Mouse (Mus musculus) limb, embryonic 10.5 days (tissue): ENCODE results near the gene Pdzd3. TPM values are rescaled to one million over a fixed set of nuclear protein-coding genes. Genes with fewer than 3 reads are reported as not detected.
"Not testable (repeated sequence)": the region's sequence is repeated elsewhere in the genome, so short reads cannot be mapped to it uniquely, and the experiment has no call there.

Experiments
- DNase-seq: peaks from one replicate; pipeline ENCODE4 v3.0.0-alpha.2; 2017; ENCODE audit warnings: low spot score
- H3K27ac ChIP-seq: fragments of 300-500 bp; sonication (generic); 2 replicates; pipeline ENCODE4 v1.5.1; 2016; ENCODE audit warnings: mild to moderate bottlenecking
- H3K27me3 ChIP-seq: fragments of 300-500 bp; sonication (generic); 2 replicates; pipeline ENCODE4 v1.6.1; 2016; ENCODE audit warnings: low read depth, mild to moderate bottlenecking; ENCODE audit not compliant: poor library complexity, severe bottlenecking
- H3K36me3 ChIP-seq: fragments of 300-500 bp; sonication (generic); 2 replicates; pipeline ENCODE4 v1.6.1; 2016; ENCODE audit warnings: mild to moderate bottlenecking, moderate library complexity
- H3K4me1 ChIP-seq: fragments of 300-500 bp; sonication (generic); 2 replicates; pipeline ENCODE4 v1.6.1; 2016
- H3K4me3 ChIP-seq: fragments of 300-500 bp; sonication (generic); 2 replicates; pipeline ENCODE4 v1.5.1; 2016; ENCODE audit warnings: mild to moderate bottlenecking, moderate library complexity
- H3K9me3 ChIP-seq: fragments of 300-500 bp; sonication (generic); replicated peaks from 2 replicates; pipeline ENCODE4 v1.6.1; 2016; ENCODE audit warnings: mild to moderate bottlenecking
- WGBS: fragments of 180-500 bp; shearing (Covaris S2); methylation state at CpG from one replicate; pipeline ENCODE4 v1.1.7; 2016; 5-methylcytosine and 5-hydroxymethylcytosine counted together
- polyA plus RNA-seq: library from polyadenylated mRNA; unstranded; fragments of >200 nt; fragmentation: Nextera tagmentation; extraction: Ambion mirVana; gene quantifications from 2 replicates; pipeline ENCODE4 v1.2.1, GENCODE M21; 2016

Pdzd3 gene
- 0.13 TPM in 1 of 2 replicates, not detected in the other for polyA plus RNA-seq

DNA sequence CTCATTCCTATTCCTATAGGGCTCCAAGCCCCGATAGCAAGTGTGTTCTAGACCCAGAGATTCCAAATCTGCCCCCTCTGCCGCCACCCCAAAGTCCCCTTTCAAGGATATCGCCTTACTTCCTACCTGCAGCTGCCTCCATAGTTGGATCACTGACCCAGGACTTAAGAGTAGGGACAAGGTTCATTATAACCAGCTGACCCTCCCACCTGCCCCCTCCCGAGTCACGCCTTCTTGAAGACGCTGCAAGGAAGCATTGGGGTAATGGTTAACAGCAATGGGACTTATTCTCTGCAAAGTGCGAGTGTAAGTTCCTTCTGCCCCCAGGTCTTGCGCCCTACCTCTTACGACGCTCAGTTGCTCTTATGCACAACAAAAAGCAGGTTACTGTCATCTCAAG, at the start of gene Pdzd3:
Gene Pdzd3 (minus strand): TSS at position 158 of the 400 bp plus-strand sequence.
- WGBS: 78% methylated on average over 10 of the region's 10 CpGs
- DNase-seq: no peak
- Histone ChIP-seq H3K36me3 (no peaks in the 10 kb centered on the region), H3K27ac (no peak within 1 kb of the TSS), H3K4me3 (no peak within 1 kb of the TSS), H3K27me3 (peaks cover 25% of the 10 kb centered on the region; the same call in 1 of the 2 replicates), H3K9me3 (no peaks in the 10 kb centered on the region), H3K4me1 (peaks cover 43% of the 10 kb centered on the region)

- 94% methylated on average over 3 of the region's 3 CpGs for WGBS
- not testable (repeated sequence) for H3K4me3 ChIP-seq, H3K27ac ChIP-seq, H3K9me3 ChIP-seq, DNase-seq, H3K27me3 ChIP-seq
- Histone ChIP-seq H3K4me1 (peaks cover 17% of the 10 kb centered on the region), H3K36me3 (peaks cover 86% of the 10 kb centered on the region)
Measured at GRCm38 (mm10) chr9:44300001-44300400, 48.7 kb upstream of the Pdzd3 start.

DNA sequence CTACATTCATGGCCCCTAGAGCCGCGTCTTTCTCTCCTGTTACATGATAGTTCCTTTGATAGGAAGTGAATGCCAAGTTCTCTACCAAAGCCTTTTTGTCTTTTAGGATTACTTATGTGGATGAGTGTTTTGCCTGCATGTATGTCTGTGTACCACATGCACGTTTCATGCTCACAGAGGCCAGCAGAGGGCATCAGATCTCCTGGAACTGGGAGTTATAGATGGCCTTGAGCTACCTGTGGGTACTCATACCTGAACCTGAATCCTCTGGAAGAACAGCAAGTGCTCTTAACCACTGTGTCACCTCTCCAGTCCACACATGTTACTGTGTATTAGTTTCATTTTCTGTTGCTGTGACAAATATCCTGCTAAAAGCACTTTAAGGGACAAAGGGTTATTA, 41.2 kb upstream of the Pdzd3 start:
- H3K4me1 ChIP-seq: peaks cover 23% of the 10 kb centered on the region
- H3K36me3 ChIP-seq: peaks cover 75% of the 10 kb centered on the region
- no peaks in the 10 kb centered on the region for H3K9me3 ChIP-seq
- no peak overlapping the region for H3K27ac ChIP-seq
- WGBS: 74% methylated on average over 3 of the region's 3 CpGs
- H3K4me3 ChIP-seq: no peak overlapping the region
- DNase-seq: no peak
- peaks cover 28% of the 10 kb centered on the region for H3K27me3 ChIP-seq

- H3K36me3 ChIP-seq: peaks cover 41% of the 10 kb centered on the region
- peaks cover 54% of the 10 kb centered on the region for H3K27me3 ChIP-seq
- peak overlapping the region; percentile 69 for H3K4me3 ChIP-seq
- DNase-seq: no peak
- no peak overlapping the region for H3K27ac ChIP-seq
- H3K4me1 ChIP-seq: peaks cover 26% of the 10 kb centered on the region
- 5% methylated on average over 11 of the region's 11 CpGs for WGBS
- H3K9me3 ChIP-seq: no peaks in the 10 kb centered on the region
Measured at GRCm38 (mm10) chr9:44288959-44289291, 37.7 kb upstream of the Pdzd3 start.

DNA sequence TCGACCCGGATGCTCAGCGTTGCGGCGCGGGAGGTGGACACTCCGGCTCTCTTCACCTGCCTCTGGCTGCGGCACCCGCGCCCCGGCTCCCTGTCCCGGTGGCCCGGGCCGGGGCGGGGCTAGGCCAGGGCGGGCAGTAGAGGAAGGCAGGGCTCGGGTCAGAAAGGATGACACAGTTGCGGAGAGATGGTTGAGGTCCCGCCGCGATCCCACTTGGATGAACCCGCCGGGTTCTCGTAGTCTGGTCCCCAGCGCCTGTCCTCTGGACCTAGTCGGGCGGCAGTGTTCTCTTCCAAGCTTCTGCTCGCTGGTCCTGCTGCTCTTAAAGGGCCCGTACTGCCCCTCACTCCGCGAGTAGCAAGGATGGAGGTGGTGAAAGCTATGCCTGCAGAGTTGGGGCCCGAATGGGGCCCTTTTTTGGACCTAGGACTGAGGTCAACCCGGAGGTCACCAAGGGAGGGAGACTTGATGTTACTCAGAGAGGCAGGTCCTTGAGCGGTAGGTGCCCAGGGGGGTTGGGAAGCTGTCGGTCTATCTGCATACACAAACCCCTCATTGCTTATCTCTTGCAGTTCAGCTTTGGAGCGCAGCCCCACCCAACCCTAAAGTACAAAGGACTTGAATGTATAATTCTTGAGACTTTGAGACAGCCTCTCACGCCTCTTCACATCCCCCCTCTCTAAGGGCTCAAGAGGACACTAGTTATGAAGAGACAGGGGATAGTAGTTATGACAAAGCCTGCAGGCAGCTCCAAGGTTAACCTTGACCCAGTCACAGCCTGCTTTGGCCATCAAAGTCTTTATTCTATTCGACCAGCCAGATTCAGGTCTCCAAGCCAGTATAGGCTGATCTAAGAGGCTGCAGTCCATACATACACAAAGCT, 37.0 kb upstream of the Pdzd3 start, which contains the start of gene Abcg4:
Gene Abcg4 (minus strand): TSS at position 540 of the 883 bp plus-strand sequence.
- no peak for DNase-seq
- H3K27me3 ChIP-seq: peaks cover 54% of the 10 kb centered on the region
- H3K9me3 ChIP-seq: no peaks in the 10 kb centered on the region
- H3K27ac ChIP-seq: peak within 1 kb of the TSS; percentile 80
- H3K4me1 ChIP-seq: peaks cover 26% of the 10 kb centered on the region
- 2% methylated on average over 38 of the region's 38 CpGs for WGBS
- H3K4me3 ChIP-seq: peak within 1 kb of the TSS; percentile 69
- H3K36me3 ChIP-seq: peaks cover 35% of the 10 kb centered on the region

DNA sequence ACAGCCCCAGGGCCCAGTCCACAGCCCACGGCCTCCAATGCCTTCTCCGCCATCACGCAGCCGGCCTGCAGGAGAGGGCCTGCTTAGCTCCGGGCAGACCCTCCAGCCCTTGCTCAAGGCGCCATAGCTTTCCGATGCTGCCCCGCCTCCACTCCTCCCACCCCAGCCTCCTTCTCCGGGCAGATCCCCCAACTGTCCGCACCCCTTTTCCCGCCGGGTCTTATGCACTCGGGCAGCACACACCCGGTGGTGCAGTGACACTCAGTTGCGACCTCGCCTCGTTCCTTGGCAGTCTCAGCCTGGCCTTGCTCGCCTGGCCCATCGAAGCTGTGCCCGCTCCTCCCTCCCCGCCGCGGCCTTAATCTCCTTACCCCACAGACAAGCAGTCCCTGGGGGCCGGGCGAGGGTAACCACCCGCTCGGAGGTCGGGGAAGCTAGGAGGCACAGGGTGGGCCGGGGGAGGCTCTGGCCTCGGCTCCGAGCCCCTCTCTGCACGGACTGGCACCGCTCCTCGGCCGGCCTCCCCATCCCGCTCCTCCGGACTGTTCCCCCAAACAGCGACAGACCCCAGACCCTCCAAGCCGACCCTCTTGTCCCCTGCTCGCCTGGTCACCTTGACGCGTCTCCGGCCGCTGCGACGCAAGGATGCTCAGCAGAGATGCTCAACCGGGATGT, 36.3 kb upstream of the Pdzd3 start:
- under 1% methylated on average over 47 of the region's 47 CpGs for WGBS

DNA sequence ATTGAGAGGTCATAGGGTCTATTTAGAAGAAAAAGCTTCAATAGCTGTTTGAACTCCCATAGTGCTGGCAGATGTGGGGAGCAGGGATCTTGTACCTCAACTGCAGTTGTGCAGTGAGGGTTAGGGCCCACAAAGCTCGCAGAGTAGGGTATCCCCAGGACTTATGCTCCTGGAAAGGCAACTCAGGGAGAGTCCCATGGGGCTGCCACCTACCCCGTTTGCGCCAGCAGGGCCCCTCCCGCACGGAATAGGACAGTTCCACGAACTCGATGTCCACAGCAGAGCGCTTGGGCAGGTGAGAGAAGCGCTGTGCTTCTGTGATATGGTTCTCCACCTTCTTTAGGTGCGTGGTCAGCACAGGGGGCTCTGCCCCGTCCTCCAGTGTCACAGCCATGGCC, 35.7 kb upstream of the Pdzd3 start:
- WGBS: 6% methylated on average over 11 of the region's 11 CpGs
- DNase-seq: no peak
- H3K27ac ChIP-seq: peak overlapping the region; percentile 80
- peak overlapping the region; percentile 69 for H3K4me3 ChIP-seq
- no peaks in the 10 kb centered on the region for H3K9me3 ChIP-seq
- peaks cover 22% of the 10 kb centered on the region for H3K36me3 ChIP-seq
- peaks cover 26% of the 10 kb centered on the region for H3K4me1 ChIP-seq
- peaks cover 54% of the 10 kb centered on the region for H3K27me3 ChIP-seq

More for the DNA sequence above, 36.3 kb upstream of the Pdzd3 start:
- H3K27me3 ChIP-seq: peaks cover 54% of the 10 kb centered on the region
- peak overlapping the region; percentile 80 for H3K27ac ChIP-seq
- H3K4me3 ChIP-seq: peak overlapping the region; percentile 69
- peaks cover 26% of the 10 kb centered on the region for H3K4me1 ChIP-seq
- H3K36me3 ChIP-seq: peaks cover 27% of the 10 kb centered on the region
- DNase-seq: peak; percentile 76
- H3K9me3 ChIP-seq: no peaks in the 10 kb centered on the region

- Histone ChIP-seq H3K36me3 (peaks cover 15% of the 10 kb centered on the region), H3K4me1 (peaks cover 26% of the 10 kb centered on the region), H3K27me3 (peaks cover 54% of the 10 kb centered on the region), H3K27ac (no peak overlapping the region), H3K4me3 (peak overlapping the region; percentile 69; the same call in 1 of the 2 replicates), H3K9me3 (no peaks in the 10 kb centered on the region)
- DNase-seq: no peak
- WGBS: 21% methylated on average over 6 of the region's 6 CpGs
Measured at GRCm38 (mm10) chr9:44286256-44286850, 35.1 kb upstream of the Pdzd3 start.

DNA sequence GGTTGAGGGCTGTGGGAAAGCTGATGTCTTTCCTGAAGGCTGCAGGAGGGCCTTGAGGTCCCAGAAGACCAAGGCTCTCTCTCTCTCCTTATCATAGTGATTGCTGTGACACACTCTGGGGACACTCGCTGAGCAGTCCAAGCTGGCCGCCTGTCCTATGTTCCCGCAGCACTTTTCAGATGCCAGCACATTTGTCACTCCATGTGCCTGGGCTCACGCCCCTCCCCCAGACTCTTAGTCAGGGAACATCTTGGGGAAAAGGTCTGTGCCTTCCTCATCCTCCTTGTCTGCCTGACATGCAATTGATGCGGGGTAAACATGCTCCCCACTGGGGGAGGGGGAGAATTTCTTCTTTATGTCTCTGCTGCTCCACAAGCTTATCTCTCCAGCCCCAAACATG, 31.9 kb upstream of the Pdzd3 start:
- no peak overlapping the region for H3K27ac ChIP-seq
- H3K4me1 ChIP-seq: peaks cover 13% of the 10 kb centered on the region
- H3K9me3 ChIP-seq: no peaks in the 10 kb centered on the region
- WGBS: 60% methylated on average over 5 of the region's 5 CpGs
- no peak overlapping the region for H3K4me3 ChIP-seq
- peaks cover 34% of the 10 kb centered on the region for H3K27me3 ChIP-seq
- no peaks in the 10 kb centered on the region; the same call in 1 of the 2 replicates for H3K36me3 ChIP-seq
- DNase-seq: no peak

- DNase-seq: no peak
- H3K27me3 ChIP-seq: peaks cover 25% of the 10 kb centered on the region
- whole genome bisulfite sequencing: 89% methylated on average over 4 of the region's 4 CpGs
- H3K4me3 ChIP-seq: no peak overlapping the region
- H3K9me3 ChIP-seq: no peaks in the 10 kb centered on the region
- no peaks in the 10 kb centered on the region for H3K36me3 ChIP-seq
- H3K4me1 ChIP-seq: peaks cover 12% of the 10 kb centered on the region
- no peak overlapping the region for H3K27ac ChIP-seq
Measured at GRCm38 (mm10) chr9:44269973-44270372, 18.7 kb upstream of the Pdzd3 start.

- no peak for DNase-seq
- Histone ChIP-seq H3K4me1 (peaks cover 12% of the 10 kb centered on the region), H3K9me3 (no peaks in the 10 kb centered on the region), H3K27me3 (peaks cover 24% of the 10 kb centered on the region), H3K27ac (no peak overlapping the region), H3K4me3 (no peak overlapping the region), H3K36me3 (no peaks in the 10 kb centered on the region)
- 82% methylated on average over 3 of the region's 3 CpGs for WGBS
Measured at GRCm38 (mm10) chr9:44269077-44269476, 17.8 kb upstream of the Pdzd3 start.

- no peaks in the 10 kb centered on the region for H3K9me3 ChIP-seq
- DNase-seq: no peak
- 87% methylated on average over 6 of the region's 6 CpGs for WGBS
- H3K4me3 ChIP-seq: peak within 1 kb of the TSS; percentile 66
- peaks cover 18% of the 10 kb centered on the region for H3K27me3 ChIP-seq
- peak within 1 kb of the TSS; percentile 89 for H3K27ac ChIP-seq
- H3K4me1 ChIP-seq: peaks cover 12% of the 10 kb centered on the region
- no peaks in the 10 kb centered on the region for H3K36me3 ChIP-seq
Measured at GRCm38 (mm10) chr9:44268432-44268831, 17.2 kb upstream of the Pdzd3 start, which contains the start of gene Nlrx1. TSS of gene Nlrx1 (minus strand) at chr9:44268599.

DNA sequence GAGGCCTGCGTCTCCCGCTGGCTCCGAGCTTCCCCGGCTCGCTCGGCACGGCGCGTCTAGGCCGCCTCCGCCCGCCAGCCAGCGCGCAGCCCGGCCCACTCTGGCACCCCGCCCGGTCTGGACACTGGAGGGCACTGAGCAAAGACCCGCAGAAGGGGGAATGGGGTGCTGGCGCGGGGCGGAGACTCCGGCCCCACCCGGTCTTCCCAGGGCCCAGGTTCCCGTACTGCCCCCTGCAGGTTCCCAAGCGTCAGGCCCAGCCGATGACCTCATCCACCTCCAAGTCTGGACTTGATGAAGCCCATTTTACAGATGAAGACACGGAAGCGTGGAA, 16.7 kb upstream of the Pdzd3 start:
- peak overlapping the region; percentile 89 for H3K27ac ChIP-seq
- no peaks in the 10 kb centered on the region for H3K36me3 ChIP-seq
- peak; percentile 82 for DNase-seq
- peaks cover 12% of the 10 kb centered on the region for H3K4me1 ChIP-seq
- WGBS: 7% methylated on average over 28 of the region's 28 CpGs
- H3K4me3 ChIP-seq: peak overlapping the region; percentile 66
- H3K9me3 ChIP-seq: no peaks in the 10 kb centered on the region
- peaks cover 18% of the 10 kb centered on the region for H3K27me3 ChIP-seq
